Mouse (Mus musculus) bone marrow, adult 2 months (tissue): ENCODE measurements around the gene Psat1. TPM values are rescaled to one million over a fixed set of nuclear protein-coding genes. Genes with fewer than 3 reads are reported as not detected.
A peak's percentile ranks its signal among the peaks of the same experiment; 100 is the strongest.

Experiments
- H3K27ac ChIP-seq: fragments of 200-500 bp; 2 replicates; pipeline ENCODE4 v1.5.1; 2012; ENCODE audit warnings: low read depth, mild to moderate bottlenecking, control low read depth, inconsistent platforms, low read length; ENCODE audit not compliant: control insufficient read depth, poor library complexity, insufficient read depth
- H3K4me1 ChIP-seq: fragments of 200-500 bp; 2 replicates; pipeline ENCODE4 v1.6.1; 2011; ENCODE audit warnings: low read length; ENCODE audit not compliant: control insufficient read depth, insufficient read depth
- H3K4me3 ChIP-seq: fragments of 200-500 bp; replicated peaks from 2 replicates; pipeline ENCODE3; 2011; ENCODE audit warnings: mild to moderate bottlenecking, low read depth, low read length, control low read depth; ENCODE audit not compliant: control insufficient read depth
- CTCF ChIP-seq: fragments of 200-500 bp; IDR thresholded peaks from 2 replicates; pipeline ENCODE4 v1.5.1; 2011; ENCODE audit warnings: low read length, control low read depth; ENCODE audit not compliant: control insufficient read depth, insufficient read depth
- POLR2A ChIP-seq: fragments of 200-500 bp; IDR thresholded peaks from 2 replicates; pipeline ENCODE4 v1.6.1; 2011; ENCODE audit warnings: low read depth, mild to moderate bottlenecking, control low read depth, low read length, borderline replicate concordance; ENCODE audit not compliant: control insufficient read depth
- WGBS: fragments of 180-500 bp; shearing (Covaris S2); methylation state at CpG from one replicate; pipeline ENCODE4 v1.1.7; 2018; 5-methylcytosine and 5-hydroxymethylcytosine counted together
- polyA plus RNA-seq: library from polyadenylated mRNA; stranded (reverse); fragments of >200 nt; gene quantifications from 2 replicates; pipeline ENCODE4 v1.2.4, GENCODE M21; 2011; ENCODE audit warnings: low replicate concordance; ENCODE audit not compliant: missing spikeins, insufficient read depth, insufficient read length

Gene Psat1
- 9.7 and 55.1 TPM in 2 replicates for polyA plus RNA-seq

DNA sequence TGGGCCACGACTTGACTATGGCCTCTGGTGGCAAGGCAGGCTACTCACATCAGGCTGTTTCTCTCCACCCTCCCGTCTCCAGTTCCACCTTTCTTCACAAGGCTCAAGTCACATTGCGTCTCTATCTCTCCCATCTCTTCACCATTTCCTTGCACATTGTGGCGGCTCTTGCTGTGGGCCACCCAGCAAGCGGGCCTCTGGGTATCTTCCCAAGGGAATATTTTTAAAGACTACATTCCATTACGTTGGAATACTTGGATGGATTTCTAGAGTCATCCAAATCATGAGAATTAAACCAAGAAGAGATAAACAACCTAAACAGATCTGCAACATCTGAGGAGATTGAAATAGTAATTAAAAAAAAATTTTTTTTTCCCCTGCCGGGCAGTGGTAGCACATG, at the start of gene Psat1:
Psat1 (minus strand) TSS at position 101 of the 400 bp plus-strand sequence.
- WGBS: 74% methylated on average over 7 of the region's 7 CpGs
- no peak for TF ChIP-seq CTCF
- no peak for TF ChIP-seq POLR2A
- Histone ChIP-seq H3K4me3 (no peak within 1 kb of the TSS), H3K27ac (no peak within 1 kb of the TSS), H3K4me1 (no peaks in the 10 kb centered on the region)

DNA sequence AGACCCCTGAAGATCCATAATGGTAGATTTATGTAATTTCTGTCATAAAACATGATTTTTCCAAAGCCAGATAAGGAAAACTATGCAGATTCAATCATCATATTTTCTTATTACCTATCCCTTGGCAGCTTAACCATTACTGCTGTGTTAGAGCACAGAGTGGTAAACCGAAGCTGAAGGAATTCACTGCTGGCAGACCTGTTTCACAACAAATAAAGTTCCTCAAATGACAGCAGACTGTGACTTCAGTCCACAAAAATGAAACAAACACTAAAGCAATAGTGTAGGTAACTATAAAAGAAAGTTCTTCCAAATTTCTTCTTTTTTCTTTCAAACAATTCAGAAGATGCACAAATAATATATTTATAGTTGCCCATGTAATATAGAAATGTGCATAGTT, 43.0 kb upstream of the Psat1 start:
- 25% methylated on average over 1 of the region's 1 CpGs for WGBS
- H3K27ac ChIP-seq: no peak overlapping the region
- no peak for TF ChIP-seq CTCF
- no peak for TF ChIP-seq POLR2A
- no peak overlapping the region for H3K4me3 ChIP-seq
- H3K4me1 ChIP-seq: no peaks in the 10 kb centered on the region

- 28% methylated on average over 10 of the region's 10 CpGs for WGBS
- TF ChIP-seq CTCF: no peak
- TF ChIP-seq POLR2A: no peak
- peak overlapping the region; percentile 86 for H3K27ac ChIP-seq
- peak overlapping the region; percentile 94 for H3K4me3 ChIP-seq
- peaks cover 2% of the 10 kb centered on the region for H3K4me1 ChIP-seq
These were observed 38.1 kb upstream of the Psat1 start for GRCm38 (mm10) chr19:15985172-15985713.

DNA sequence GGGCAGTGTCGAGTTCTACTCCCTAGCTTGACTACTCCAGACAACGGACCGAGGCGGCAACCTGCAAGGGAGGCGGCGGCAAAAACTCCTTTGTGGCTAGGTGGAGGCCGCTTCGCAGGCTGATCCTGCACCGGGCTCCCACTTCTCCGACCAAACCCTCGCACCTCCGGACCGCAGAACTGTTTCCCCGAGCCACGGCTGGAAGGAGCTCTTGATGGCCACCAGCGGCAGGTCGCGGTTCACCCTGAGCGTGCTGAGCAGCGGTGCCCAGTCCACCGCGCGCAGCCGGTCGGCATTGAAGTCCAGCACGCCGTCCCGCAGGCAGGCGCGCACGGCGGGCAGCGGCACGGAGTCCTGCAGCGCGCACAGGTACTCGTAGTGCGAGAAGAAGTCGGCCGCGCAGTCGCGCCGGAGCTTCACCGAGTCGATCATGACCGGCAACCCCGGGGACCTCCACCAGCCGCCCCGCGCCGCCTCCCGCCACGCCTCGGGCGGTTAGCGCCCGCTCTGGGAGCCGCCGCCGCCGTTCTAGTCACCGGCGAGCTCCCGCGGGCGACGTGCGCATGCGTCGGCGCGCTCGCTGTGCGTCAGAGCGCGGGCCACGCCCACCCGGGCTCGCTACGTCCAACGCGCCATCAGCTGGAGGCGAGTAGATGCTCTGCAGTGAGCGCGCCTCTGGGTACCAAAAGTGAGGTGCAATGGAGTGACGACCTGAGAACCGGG, 37.5 kb upstream of the Psat1 start, which contains the start of gene Cep78:
Cep78 (minus strand) TSS at position 541 of the 723 bp plus-strand sequence.
- peak within 1 kb of the TSS; percentile 94 for H3K4me3 ChIP-seq
- H3K27ac ChIP-seq: peak within 1 kb of the TSS; percentile 86
- under 1% methylated on average over 88 of the region's 88 CpGs for WGBS
- H3K4me1 ChIP-seq: peaks cover 2% of the 10 kb centered on the region
- peak; percentile 16; the same call in 1 of the 2 replicates for TF ChIP-seq CTCF
- peak; percentile 72; the same call in 1 of the 2 replicates for TF ChIP-seq POLR2A

DNA sequence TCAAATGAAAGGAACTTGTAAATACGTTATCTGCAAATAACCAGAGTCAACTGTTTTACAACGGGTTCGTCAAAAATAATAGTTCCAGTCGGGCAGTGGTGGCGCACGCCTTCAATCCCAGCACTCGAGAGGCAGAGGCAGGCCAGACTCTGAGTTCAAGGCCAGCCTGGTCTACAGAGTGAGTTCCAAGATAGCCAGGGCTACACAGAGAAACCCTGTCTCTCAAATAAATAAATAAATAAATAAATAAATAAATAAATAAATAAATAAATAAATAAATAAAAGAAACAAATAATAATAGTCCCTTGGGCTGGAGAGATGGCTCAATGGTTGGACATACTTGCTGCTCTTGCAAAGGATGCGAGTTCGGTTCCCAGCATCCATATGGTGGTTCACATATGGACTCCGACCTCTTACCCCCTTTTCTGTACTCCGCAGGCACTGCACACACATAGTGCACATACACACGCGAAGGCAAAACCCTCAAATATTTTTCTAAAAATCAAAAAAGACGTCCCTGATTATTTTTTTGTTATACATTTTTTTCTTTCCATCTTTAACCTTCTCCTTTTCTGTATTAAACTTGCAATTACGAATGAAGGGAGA, 36.7 kb upstream of the Psat1 start:
- WGBS: 66% methylated on average over 15 of the region's 15 CpGs
- H3K4me1 ChIP-seq: peaks cover 2% of the 10 kb centered on the region
- peak overlapping the region; percentile 48 for H3K4me3 ChIP-seq
- no peak overlapping the region for H3K27ac ChIP-seq
- TF ChIP-seq CTCF: no peak
- no peak for TF ChIP-seq POLR2A

DNA sequence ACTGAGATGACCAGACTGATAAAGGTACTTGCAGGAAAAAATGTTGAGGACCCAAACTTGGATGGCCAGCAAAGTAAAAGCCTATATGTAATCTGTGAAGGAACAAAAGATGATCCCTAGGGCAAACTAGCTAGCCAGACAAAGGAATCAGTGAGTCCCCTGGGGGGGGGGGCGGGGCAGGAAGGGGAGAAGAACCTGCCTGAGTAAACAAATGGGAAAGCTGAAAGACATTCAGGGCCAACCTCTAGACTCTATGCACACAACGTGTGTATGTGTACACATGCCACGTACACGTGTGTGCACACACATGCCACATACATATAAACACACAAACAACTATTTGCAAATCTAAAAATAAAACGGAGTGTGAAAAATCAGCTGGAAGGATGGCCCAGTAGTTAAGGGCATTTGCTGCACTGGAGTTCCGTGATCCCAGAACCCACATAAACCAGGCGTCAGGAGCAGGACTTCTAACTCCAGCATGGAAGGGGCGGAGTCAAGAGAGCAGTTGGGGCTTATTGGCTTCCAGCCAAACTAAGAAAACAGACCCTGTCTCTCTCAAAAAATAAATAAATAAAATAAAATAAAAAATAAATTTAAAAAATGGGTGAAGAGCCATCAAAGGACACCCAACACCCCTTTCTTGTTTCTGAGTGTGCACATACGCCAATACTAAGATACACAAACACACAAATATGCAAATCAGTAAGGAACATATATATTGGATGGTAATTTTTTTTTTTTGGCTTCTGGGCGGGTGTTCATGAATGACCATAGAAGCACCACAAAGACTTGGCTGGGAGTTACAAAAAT, 36.0 kb upstream of the Psat1 start:
- WGBS: 82% methylated on average over 10 of the region's 10 CpGs

DNA sequence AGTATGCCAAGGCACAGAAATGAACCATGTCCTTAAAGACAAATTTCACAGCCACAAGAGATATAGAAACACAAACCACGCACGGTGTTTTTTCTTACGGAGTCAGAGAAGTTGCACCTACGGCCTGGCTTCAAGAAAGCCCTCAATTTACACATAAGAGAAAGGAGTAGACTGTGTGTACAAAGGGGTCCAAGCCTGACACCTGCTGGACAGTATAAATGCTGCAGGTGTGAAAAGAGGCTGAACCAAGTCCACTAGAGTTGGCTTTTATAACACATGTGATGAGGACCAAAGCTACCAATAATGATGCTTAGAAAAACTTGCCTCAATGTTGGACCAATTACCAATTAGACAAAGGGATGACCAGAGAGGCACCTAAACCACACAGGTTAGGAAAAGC, 34.7 kb upstream of the Psat1 start:
- Histone ChIP-seq H3K27ac (no peak overlapping the region), H3K4me1 (peaks cover 2% of the 10 kb centered on the region), H3K4me3 (no peak overlapping the region)
- TF ChIP-seq POLR2A (no peak), CTCF (peak; percentile 29; the same call in 1 of the 2 replicates)
- 24% methylated on average over 4 of the region's 4 CpGs for WGBS

More for the DNA sequence above, 36.0 kb upstream of the Psat1 start:
- H3K27ac ChIP-seq: no peak overlapping the region
- H3K4me3 ChIP-seq: no peak overlapping the region
- peaks cover 2% of the 10 kb centered on the region for H3K4me1 ChIP-seq
- TF ChIP-seq POLR2A: no peak
- TF ChIP-seq CTCF: no peak
